Mouse (Mus musculus) urinary bladder, postnatal 4 days (tissue): Measurements from ENCODE around the gene Sfxn3.

Source experiments
- DNase-seq, 2 experiments: peaks; one replicate each; pipeline ENCODE4 v3.0.0; 2021 to 2022; ENCODE audit warnings: low spot score in 2 of 2

Gene Sfxn3

DNA sequence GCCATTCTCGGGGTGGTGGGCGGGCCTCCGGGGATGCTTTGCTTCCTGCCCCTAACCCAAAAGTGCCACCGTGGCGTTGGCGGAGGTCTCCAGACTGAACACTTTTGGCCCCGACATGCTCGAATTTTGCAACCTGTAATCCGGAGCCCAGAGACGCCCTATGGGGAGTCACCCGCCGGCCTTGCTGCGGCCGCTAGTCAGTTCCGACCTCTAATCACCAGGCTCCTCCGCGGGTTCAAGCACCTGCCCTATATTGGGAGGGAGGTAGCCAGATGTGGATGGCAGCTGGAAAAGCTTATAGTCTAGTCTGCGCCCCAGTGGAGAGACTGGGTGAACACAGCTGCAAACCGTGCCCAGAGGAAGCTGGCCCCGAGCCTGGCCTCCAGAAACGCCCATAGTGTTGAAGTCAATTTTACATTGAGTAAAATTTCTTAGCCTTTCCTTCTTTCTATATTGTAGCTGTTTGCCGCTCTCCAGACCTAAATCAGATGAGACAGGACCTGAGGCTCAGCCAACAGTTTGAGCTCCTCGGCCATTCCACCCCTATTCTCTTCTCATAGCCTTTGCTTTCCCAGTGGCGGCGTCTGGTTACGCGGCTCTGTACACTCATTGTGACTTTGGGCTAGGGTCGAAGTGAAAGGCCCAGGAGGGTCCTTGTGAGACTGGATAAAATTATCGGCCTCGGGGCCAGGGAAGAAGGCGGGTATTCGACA is 28.2 kb downstream of the Sfxn3 start:
- peak in 1 of 2 experiments; percentile 41 for DNase-seq

DNA sequence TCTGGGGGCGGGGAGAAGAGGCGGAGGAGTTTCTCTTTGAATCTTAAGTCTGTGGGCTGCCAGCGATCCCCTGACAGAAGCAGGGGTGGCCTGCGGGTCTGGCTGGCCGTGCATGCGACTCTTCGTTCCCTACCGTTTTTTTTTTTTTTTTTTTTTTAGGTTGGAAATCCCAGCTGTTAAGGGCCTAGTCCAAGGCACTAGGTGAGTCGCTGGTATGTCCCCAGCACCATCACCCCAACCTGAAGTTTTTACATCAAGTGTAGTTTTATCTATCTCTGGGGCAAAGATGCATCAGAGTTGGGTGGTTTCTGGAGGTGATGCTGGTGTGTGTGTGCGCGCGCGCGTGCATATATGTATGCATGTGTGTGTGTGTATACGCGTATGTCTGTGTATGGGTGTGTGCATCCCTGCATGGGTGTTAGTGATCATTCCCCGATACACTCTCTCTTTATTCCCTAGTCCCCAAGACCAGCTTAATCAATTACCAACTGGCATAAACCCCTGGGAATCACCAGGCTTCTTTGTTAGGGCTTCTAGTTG is 28.8 kb downstream of the Sfxn3 start:
- DNase-seq = no peak

DNA sequence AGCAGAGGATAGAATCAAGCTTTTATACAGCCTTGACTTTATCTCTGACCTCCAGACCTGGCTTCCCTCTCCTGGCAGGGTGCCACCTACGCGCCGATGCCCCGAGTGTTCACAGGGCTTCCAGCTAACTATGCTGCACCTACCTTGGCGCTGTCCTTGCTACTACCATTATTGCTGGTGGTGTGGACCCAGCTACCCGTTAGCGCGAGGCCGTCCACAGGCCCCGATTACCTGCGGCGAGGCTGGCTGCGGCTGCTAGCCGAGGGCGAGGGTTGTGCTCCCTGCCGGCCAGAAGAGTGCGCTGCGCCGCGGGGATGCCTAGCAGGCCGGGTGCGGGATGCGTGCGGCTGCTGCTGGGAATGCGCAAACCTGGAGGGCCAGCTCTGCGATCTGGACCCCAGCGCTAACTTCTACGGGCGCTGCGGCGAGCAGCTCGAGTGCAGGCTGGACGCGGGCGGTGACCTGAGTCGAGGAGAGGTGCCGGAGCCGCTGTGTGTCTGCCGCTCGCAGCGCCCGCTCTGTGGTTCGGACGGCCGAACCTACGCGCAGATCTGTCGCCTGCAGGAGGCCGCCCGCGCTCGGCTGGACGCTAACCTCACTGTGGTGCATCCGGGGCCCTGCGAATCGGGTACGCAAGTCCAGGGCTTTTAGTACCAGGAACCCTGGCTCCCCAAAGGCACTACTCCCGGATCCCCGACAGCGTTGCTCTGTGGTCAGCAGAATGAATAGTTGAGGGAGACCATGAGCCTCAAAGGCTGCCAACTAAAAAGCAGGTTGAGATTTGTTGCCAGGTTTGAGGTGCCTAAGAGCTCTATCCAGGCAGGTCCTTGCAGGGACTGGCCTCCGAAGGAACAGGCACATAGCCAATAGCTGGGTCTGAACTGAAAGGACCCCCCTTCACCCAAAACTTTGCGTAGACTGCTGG is 29.5 kb downstream of the Sfxn3 start:
- DNase-seq = peak in 1 of 2 experiments; percentile 60

DNA sequence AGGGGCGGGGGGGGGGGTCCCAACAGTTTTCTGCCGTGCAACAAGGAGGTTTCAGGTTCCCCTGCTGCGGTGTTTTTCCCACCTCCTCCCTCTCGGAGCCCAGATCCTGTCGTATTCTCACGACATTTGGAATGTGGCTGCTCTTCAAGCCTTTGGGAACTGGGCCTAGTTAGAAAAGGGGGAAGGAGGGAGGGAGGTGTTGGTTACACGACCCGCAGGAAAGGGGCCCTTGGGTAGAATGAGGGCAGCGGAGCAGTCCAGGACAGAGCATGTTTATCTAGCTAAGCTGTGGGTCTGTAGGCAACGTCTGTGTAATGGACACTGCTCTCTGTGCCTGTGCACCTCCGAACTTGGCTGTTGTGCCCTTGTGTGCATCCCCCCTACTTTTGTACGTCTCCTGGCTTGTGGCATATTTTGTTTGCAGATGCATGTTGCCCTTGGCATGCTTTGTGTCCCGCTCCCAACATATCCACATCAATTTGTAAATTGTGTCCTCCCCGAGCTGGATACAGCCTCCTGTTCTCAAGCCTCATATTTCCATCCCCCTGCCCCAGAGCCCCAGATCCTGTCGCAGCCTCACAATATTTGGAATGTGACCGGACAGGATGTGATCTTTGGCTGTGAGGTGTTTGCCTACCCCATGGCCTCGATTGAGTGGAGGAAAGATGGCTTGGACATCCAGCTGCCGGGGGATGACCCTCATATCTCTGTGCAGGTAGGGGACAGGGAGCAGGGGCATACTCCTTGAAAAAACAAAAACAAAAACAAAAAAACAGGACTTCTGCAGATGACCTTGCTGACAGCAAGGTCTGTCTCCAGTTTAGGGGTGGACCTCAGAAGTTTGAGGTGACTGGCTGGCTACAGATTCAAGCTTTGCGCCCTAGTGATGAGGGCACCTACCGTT is 30.7 kb downstream of the Sfxn3 start:
- DNase-seq = no peak

DNA sequence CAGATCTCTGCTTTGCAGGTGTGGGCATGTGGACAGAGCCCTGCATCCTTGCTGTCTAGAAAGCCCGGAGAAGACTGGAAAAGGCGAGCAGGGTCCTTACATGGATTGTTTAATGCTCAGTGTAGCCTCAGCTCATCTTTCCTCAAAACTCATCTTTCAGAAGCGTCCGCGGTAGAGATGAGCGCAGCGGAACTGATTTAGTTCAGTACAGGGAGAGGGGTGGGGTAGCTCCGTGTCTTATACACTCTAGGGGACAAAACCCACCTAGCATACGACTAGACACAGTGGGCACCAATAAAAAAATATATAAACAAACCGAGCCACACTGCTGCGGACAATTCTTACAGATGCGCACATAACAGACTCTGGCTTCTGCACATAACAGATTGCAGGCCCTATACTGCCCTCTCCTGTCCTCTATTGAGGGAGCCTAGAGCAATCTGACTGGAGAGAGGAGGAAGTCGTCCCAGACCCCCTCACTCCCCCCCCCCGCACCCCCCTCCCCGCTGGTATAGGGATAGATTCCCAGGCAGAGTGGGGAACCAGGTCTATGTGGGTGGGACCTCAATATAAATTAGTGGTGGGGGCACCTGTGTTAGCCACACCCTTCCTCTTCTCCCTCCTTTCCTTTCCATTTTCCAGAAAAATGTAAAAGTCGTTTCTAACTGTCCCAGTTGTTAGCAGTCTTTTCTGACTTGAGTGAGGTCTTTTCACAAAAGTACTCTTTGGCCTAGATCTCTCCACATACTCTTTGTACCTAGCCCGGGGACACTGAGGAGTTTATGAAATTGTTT is 31.9 kb downstream of the Sfxn3 start:
- no peak for DNase-seq

DNA sequence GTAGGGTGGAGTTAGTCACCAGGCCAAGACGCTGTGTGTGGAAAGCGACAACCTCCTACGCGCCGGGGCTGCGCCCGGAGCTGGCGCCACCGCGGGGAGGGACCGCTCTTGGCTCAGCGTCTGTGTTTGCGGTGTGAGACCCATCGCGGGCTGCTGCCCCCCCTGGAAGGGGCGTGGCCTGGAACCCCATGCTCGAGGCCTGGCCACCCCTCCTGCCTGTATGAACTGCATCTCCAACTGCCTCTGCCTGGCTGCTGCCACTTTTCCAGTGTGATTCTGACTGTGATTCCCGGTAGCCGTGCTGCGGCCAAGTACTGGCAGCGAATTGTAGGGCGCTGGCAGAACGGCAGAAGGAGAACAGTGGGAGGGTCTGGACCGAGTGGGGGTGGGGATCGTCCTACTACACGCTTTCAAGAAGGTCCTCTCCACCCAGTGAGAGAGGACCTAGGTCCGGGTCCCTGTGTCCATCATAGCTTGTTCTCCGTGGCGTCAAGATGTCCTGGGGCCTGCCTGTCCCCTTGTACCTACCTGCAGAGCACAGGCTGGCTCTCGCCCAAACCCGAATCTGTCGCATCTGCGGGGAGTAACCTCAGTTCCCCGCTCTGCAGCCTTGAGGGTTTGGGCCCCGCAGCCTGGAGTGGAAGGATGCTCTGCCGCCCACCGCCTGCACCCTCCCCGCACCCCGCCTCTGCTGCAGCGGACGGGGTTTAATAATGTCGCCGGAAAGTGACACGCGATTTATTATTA is 32.6 kb downstream of the Sfxn3 start:
- peak; percentile 81 for DNase-seq

DNA sequence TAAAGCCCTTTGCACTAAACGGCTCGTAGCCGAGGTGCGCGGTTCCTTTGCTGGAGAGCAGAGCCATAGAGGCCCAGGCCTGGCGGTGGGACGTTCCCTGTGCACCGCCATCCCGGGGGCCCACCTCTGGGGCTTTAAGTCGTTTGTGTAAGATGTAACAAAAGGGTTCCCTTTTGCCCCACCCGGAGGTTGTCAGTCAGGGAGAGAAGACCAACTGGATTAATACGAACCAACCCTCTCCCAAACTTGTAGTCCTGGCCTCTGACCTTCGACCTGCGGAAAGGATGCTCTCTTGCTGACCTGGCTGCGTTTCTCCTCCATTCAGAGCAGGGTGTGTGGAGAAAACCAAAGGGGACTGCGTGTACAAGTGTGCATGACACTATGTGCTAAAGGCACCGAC is 33.4 kb downstream of the Sfxn3 start:
- DNase-seq = no peak

DNA sequence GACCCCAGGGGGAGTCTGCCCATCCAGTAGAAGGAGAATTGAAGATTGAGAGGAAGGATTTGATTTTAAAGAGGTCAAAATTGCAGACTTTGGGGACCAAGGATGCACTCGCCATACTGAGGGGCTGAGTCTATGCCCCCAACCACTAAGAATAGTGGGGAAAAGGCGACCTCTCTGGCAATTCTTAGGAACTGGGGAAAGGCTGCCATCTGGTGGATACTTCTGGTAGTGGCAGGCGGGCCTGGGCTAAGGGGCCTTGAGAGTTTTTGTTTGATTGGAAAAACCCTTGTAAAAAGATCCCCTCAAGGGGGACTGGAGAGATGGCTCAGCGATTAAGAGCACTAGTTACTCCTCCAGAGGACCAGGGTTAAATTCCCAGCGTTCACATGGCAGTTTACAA is 34.0 kb downstream of the Sfxn3 start:
- peak; percentile 56 to 81 for DNase-seq

DNA sequence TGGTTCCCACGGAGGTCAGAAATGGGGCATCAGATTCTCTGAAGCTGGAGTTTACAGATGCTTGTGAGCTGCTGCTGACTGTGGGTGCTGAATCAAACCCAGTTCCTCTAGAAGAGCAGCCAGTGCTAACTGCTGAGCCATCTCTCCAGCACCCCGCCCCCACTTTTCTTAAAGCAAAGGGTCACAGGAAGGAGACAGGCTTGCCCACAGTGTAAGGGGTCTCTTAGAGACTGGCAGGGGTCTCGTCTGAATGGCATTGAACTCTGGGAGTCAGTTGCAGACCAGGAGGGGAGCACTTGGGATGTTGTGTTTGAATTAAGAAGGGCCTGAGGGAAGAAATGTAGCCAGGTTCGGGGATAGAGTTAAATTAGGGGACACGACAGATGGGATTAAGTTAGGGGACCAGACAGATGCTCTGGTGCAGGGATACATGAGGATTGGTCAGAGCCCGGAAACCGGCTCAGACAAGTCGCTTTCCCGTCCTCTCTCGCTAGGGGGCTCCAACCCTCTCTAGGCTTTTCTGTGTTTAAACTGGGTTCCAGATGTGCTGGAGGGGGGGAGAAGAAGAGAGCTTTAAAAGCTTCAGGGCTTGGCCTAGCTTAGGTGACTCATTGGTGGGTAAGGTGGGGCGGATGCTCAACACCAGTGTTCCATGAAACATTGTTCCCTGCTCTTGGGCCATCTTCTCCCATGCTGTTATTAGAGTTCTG is 34.7 kb downstream of the Sfxn3 start:
- peak in 1 of 2 experiments; percentile 28 for DNase-seq

DNA sequence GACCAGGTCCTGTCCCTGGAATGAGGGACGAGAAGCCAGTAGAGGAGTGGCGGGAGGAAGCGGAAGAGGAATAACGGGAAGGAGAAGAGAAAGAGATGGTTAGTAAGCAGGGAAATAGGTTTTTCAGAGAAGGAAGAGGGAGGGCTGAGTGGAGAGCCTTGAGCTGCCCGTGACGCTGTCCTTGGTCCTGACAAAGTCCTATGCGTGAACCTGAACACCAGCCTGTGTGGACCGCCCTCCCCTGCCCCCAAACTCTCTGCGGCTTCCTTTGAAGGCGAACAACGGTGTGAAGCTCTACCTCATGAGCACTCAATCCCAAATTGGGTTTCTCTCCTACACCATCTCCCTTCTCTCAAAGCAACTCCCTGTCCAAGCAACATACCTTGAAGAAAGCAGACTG is 50.6 kb downstream of the Sfxn3 start:
- no peak for DNase-seq

DNA sequence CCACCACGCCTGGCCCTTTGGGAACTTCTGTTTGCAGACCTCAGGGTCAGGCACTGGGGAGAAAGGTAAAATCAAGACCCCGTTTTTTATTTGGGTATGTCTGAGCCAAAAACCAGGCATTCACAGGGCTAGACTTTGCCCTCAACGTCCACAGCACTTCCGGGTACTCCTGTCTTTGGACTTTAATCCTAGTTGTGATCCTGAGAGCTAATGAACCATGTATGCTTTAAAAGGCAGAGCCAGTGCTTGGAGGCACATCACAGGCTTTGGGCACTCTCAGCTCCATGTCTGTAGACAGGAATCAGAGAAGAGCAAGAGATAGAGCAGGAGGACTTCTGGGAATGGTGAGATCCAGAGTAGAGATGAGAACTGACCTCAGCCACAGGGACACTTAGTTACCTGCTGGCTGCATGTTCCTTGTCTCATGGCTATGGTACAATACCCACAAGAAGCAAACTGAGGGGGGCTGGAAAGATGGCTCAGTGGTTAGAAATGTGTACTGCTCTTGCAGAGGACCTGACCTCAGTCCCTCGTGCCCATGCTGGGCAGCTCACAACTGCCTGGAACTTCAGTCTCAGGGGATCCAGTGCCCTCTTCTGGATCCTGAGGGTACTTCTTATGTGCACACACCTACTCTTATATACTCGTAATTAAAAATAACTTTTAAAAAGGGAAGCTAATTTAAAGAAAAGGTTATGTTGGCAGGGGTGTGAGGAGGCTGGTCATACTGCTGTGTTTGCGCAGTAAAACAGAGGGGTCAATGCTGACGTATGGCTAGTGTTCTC is 53.4 kb downstream of the Sfxn3 start:
- DNase-seq = no peak

DNA sequence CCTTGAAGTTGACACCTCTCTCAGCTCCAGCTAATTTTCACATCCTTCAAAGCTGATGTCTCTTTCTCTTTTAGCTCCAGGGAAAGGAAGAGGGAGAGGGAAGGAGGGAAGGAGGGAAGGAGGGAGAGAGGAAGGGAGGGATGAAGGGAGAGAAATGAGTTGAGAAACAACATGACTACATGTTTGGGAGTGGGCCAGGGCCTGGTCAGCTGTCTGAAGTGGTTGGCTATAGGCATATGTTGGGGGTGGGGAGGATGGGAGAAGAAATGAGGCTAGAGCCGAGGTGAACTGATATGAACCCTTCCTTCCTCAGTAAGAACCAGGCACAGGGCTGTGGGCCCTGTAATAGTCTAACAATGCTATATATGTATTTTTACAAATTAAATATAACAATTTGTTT is 58.3 kb downstream of the Sfxn3 start:
- no peak for DNase-seq
